Mouse (Mus musculus) v-Abl transformed pro-B cells (cell line): ENCODE measurements at regions not wholly inside any gene's neighbourhood (a gene's known extent, or its start where the extent isn't known, plus 50 kb on each side); places are given as distances from the start of the nearest gene placed in this dataset.
"Not testable (repeated sequence)": the region's sequence is repeated elsewhere in the genome, so short reads cannot be mapped to it uniquely, and the experiment has no call there.

Experiments used
- in situ Hi-C, 2 experiments: fragments of 400-800 bp; cut with MboI; formaldehyde crosslinking; loops; one replicate each; pipeline ENCODE4 v1.15.1; 2025; ENCODE audit not compliant: unreplicated experiment in 2 of 2

GRCm38 (mm10) chr5:67487965-67488409 is 59.9 kb upstream of the Bend4 start:
- in situ Hi-C loops = no loop called here

GRCm38 (mm10) chr5:67490709-67491108 is 62.6 kb upstream of the Bend4 start:
- in situ Hi-C loops = not testable (repeated sequence)

GRCm38 (mm10) chr5:67492893-67493302 is 64.8 kb upstream of the Bend4 start:
- in situ Hi-C loops = no loop called here

GRCm38 (mm10) chr5:67496710-67497109 is 68.6 kb upstream of the Bend4 start:
- in situ Hi-C loops = no loop called here

- in situ Hi-C loops = loop anchor here (10.0 to 25.0 kb wide), 2 partner anchors 483 to 825 kb away; no protein-coding TSS in a partner anchor
These were observed 87.4 kb upstream of the Shisa3 start for GRCm38 (mm10) chr5:67520251-67520650.

- in situ Hi-C loops = loop anchor here (10.0 to 25.0 kb wide), 2 partner anchors 484 to 827 kb away; no protein-coding TSS in a partner anchor
These were observed 86.2 kb upstream of the Shisa3 start for GRCm38 (mm10) chr5:67521423-67521912.

GRCm38 (mm10) chr5:67530149-67530548 is 77.5 kb upstream of the Shisa3 start:
- in situ Hi-C loops = loop anchor here (5.0 to 25.0 kb wide), 8 partner anchors 197 to 1995 kb away; partner anchors contain the start of gene Tmem33 (in 1 of the 2)

- in situ Hi-C loops = loop anchor here (5.0 to 25.0 kb wide), 8 partner anchors 196 to 1994 kb away; partner anchors contain the start of gene Tmem33 (in 1 of the 2)
These were observed 76.7 kb upstream of the Shisa3 start for GRCm38 (mm10) chr5:67530957-67531356.

- in situ Hi-C loops = loop anchor here (5.0 to 25.0 kb wide), 8 partner anchors 195 to 1992 kb away; partner anchors contain the start of gene Tmem33 (in 1 of the 2)
These were observed 75.3 kb upstream of the Shisa3 start for GRCm38 (mm10) chr5:67532351-67532750.

- in situ Hi-C loops = loop anchor here (5.0 to 25.0 kb wide), 8 partner anchors 194 to 1992 kb away; partner anchors contain the start of gene Tmem33 (in 1 of the 2)
These were observed 74.9 kb upstream of the Shisa3 start for GRCm38 (mm10) chr5:67532756-67533255.

- in situ Hi-C loops = loop anchor here (5.0 to 25.0 kb wide), 8 partner anchors 193 to 1991 kb away; partner anchors contain the start of gene Tmem33 (in 1 of the 2)
These were observed 73.6 kb upstream of the Shisa3 start for GRCm38 (mm10) chr5:67534056-67534455.

- in situ Hi-C loops = loop anchor here (10.0 to 25.0 kb wide), 5 partner anchors 253 to 1987 kb away; partner anchors contain the start of gene Tmem33 (in 1 of the 2)
These were observed 69.7 kb upstream of the Shisa3 start for GRCm38 (mm10) chr5:67537990-67538389.

- in situ Hi-C loops = loop anchor here (10.0 to 25.0 kb wide), 5 partner anchors 255 to 1985 kb away; partner anchors contain the start of gene Tmem33 (in 1 of the 2)
These were observed 68.0 kb upstream of the Shisa3 start for GRCm38 (mm10) chr5:67539591-67540238.

GRCm38 (mm10) chr5:67541867-67542266 is 65.8 kb upstream of the Shisa3 start:
- in situ Hi-C loops = loop anchor here in 1 of 2 experiments (25.0 kb wide), 2 partner anchors 570 to 1970 kb away; no protein-coding TSS in a partner anchor

- in situ Hi-C loops = loop anchor here in 1 of 2 experiments (25.0 kb wide), 2 partner anchors 568 to 1968 kb away; no protein-coding TSS in a partner anchor
These were observed 63.6 kb upstream of the Shisa3 start for GRCm38 (mm10) chr5:67544028-67544589.

- in situ Hi-C loops = no loop called here
These were observed 57.4 kb upstream of the Shisa3 start for GRCm38 (mm10) chr5:67550257-67550656.

- in situ Hi-C loops = no loop called here
These were observed 55.9 kb upstream of the Shisa3 start for GRCm38 (mm10) chr5:67551668-67552390.

- in situ Hi-C loops = no loop called here
These were observed 54.8 kb upstream of the Shisa3 start for GRCm38 (mm10) chr5:67552865-67553264.
